Mouse (Mus musculus): ENCODE data around the gene Nfatc3. TPM values are rescaled to one million over a fixed set of nuclear protein-coding genes. Genes with fewer than 3 reads are reported as not detected.

The Nfatc3 gene
- polyA plus RNA-seq, 1 experiment: 78.3 TPM

DNA sequence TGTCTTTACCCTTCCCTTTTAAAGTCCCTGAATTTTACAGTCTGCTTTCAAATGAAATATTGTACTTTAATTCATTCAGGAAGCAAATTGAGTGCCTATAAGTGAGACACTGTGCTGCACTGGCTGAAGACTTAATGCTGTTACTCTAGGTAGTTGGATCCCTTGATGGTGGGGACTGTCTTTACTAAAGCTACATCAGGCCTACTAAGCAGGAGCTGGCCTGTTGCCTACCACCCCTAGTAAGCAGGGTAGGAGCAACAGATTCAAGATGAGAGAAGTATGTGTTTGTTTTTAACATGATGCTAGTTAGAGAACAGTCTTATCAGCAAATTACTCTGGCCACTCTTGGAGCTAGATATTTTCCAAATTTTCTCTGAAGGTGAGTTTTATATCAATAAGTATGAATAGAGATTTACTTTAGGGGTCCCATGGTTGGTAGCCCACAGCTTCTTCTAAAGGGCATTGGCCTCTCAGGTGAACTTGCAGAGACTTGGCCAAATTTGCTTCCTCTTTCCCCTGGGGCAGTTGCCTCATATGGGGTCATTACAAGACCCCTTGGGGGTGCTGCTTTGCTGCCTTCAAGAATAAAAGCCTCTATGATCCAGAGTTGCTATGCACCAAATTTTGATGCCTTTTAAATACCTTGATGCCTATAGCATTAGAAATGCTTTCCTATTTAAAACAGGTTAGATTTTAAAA is 70.7 kb downstream of the Nfatc3 start:
- Histone ChIP-seq H3K4me1 (ENCODE audit: control insufficient read depth, insufficient read depth, low read length) (peaks cover 7% of the 10 kb centered on the region), H3K36me3 (ENCODE audit: control insufficient read depth, insufficient read depth, low read length, poor library complexity, severe bottlenecking) (peaks cover 47% of the 10 kb centered on the region), H3K9me3 (replicated peaks; ENCODE audit: control insufficient read depth, insufficient read depth, low read length, poor library complexity, severe bottlenecking) (no peaks in the 10 kb centered on the region), H3K27me3 (ENCODE audit: control insufficient read depth, insufficient read depth, low read length, poor library complexity, severe bottlenecking) (no peaks in the 10 kb centered on the region), H3K4me3 (ENCODE audit: low read depth, low read length) (no peak overlapping the region), H3K27ac (ENCODE audit: insufficient read depth, low read length) (no peak overlapping the region), H3K9ac (ENCODE audit: low read depth, poor library complexity, severe bottlenecking) (no peak overlapping the region)
- TF ChIP-seq EP300 (IDR thresholded peaks at IDR 0.05; ENCODE audit: insufficient read depth, low read depth, low read length): no peak
- TF ChIP-seq CTCF (IDR thresholded peaks at IDR 0.05; ENCODE audit: low read depth, low read length): no peak
- no peak for TF ChIP-seq POLR2A (IDR thresholded peaks at IDR 0.05; ENCODE audit: insufficient read depth, low read length)

- H3K9me3 ChIP-seq (replicated peaks; ENCODE audit: control insufficient read depth, insufficient read depth, low read length, poor library complexity, severe bottlenecking): no peaks in the 10 kb centered on the region
- H3K36me3 ChIP-seq (ENCODE audit: control insufficient read depth, insufficient read depth, low read length, poor library complexity, severe bottlenecking): peaks cover 44% of the 10 kb centered on the region
- no peak overlapping the region for H3K9ac ChIP-seq (ENCODE audit: low read depth, poor library complexity, severe bottlenecking)
- H3K4me1 ChIP-seq (ENCODE audit: control insufficient read depth, insufficient read depth, low read length): peaks cover 7% of the 10 kb centered on the region
- no peaks in the 10 kb centered on the region for H3K27me3 ChIP-seq (ENCODE audit: control insufficient read depth, insufficient read depth, low read length, poor library complexity, severe bottlenecking)
- TF ChIP-seq CTCF (IDR thresholded peaks at IDR 0.05; ENCODE audit: low read depth, low read length): no peak
- TF ChIP-seq EP300 (IDR thresholded peaks at IDR 0.05; ENCODE audit: insufficient read depth, low read depth, low read length): no peak
- no peak for TF ChIP-seq POLR2A (IDR thresholded peaks at IDR 0.05; ENCODE audit: insufficient read depth, low read length)
- H3K27ac ChIP-seq (ENCODE audit: insufficient read depth, low read length): no peak overlapping the region
- no peak overlapping the region for H3K4me3 ChIP-seq (ENCODE audit: low read depth, low read length)
Observed at GRCm38 (mm10) chr8:106129997-106130396, 71.4 kb downstream of the Nfatc3 start.

GRCm38 (mm10) chr8:106130505-106130904 is 71.9 kb downstream of the Nfatc3 start:
- H3K27me3 ChIP-seq (ENCODE audit: control insufficient read depth, insufficient read depth, low read length, poor library complexity, severe bottlenecking): no peaks in the 10 kb centered on the region
- H3K9ac ChIP-seq (ENCODE audit: low read depth, poor library complexity, severe bottlenecking): no peak overlapping the region
- H3K4me3 ChIP-seq (ENCODE audit: low read depth, low read length): no peak overlapping the region
- no peaks in the 10 kb centered on the region for H3K9me3 ChIP-seq (replicated peaks; ENCODE audit: control insufficient read depth, insufficient read depth, low read length, poor library complexity, severe bottlenecking)
- H3K4me1 ChIP-seq (ENCODE audit: control insufficient read depth, insufficient read depth, low read length): peaks cover 7% of the 10 kb centered on the region
- no peak overlapping the region for H3K27ac ChIP-seq (ENCODE audit: insufficient read depth, low read length)
- H3K36me3 ChIP-seq (ENCODE audit: control insufficient read depth, insufficient read depth, low read length, poor library complexity, severe bottlenecking): peaks cover 44% of the 10 kb centered on the region
- no peak for TF ChIP-seq CTCF (IDR thresholded peaks at IDR 0.05; ENCODE audit: low read depth, low read length)

DNA sequence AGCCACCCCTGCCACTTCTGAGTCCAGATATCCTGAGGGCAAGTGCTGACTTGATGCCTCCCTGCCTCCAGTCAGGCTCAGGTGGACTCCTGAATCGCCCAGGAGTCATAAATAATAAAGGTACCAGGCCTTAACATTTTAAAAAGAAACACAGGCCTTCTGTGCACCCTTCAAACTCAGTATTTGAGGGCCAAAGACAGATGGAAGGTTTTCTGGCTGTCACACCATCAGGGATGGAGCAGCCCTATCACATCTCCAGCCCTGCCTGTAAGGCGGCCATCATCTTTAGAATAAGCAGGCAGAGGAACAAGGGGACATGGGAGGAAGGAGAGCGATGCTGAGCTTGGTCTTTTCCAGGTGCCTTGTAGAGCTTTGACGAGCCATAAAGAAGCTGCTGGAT is 72.4 kb downstream of the Nfatc3 start:
- Histone ChIP-seq H3K9ac (ENCODE audit: low read depth, poor library complexity, severe bottlenecking) (no peak overlapping the region), H3K4me3 (ENCODE audit: low read depth, low read length) (no peak overlapping the region), H3K27ac (ENCODE audit: insufficient read depth, low read length) (no peak overlapping the region), H3K27me3 (ENCODE audit: control insufficient read depth, insufficient read depth, low read length, poor library complexity, severe bottlenecking) (peaks cover 1% of the 10 kb centered on the region; the same call in 1 of the 2 replicates), H3K36me3 (ENCODE audit: control insufficient read depth, insufficient read depth, low read length, poor library complexity, severe bottlenecking) (peaks cover 44% of the 10 kb centered on the region), H3K4me1 (ENCODE audit: control insufficient read depth, insufficient read depth, low read length) (peaks cover 7% of the 10 kb centered on the region), H3K9me3 (replicated peaks; ENCODE audit: control insufficient read depth, insufficient read depth, low read length, poor library complexity, severe bottlenecking) (no peaks in the 10 kb centered on the region)
- TF ChIP-seq EP300 (IDR thresholded peaks at IDR 0.05; ENCODE audit: insufficient read depth, low read depth, low read length): no peak

DNA sequence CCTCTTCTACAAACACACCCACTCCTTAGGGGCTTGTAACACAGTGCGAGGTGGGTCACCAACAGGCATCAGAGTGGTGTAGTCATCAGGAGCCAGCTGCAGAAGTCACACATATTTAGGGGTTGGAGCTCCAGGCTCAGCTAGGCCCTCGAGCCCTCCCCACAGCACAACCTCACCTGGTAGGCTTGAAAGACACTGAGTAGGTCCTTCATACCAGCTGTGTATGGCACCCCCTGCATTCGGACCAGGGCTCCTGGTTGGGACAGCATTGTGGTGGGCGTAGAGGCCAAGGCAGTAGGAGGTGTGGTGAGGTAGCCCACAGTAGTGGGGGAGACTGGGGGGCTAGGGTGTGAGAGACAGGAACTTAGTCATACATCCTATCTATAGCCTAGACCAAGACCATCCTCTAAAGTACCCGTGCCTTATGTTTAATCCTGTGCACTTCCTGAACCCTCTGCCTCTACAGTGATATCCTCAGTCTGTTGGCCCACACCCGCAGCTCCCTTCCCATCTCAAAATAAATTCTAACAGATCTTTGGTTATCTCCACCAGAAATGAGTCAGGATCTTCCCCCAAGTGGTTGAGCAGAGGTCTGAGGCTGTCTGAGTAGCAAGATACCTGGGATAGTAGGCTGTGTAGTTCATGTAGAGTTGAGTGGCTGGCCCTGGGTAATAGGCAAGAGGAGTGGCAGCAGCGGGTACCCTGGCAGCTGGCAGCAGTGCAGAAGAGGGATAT is 73.0 kb downstream of the Nfatc3 start:
- Histone ChIP-seq H3K36me3 (ENCODE audit: control insufficient read depth, insufficient read depth, low read length, poor library complexity, severe bottlenecking) (peaks cover 44% of the 10 kb centered on the region), H3K9ac (ENCODE audit: low read depth, poor library complexity, severe bottlenecking) (no peak overlapping the region), H3K27ac (ENCODE audit: insufficient read depth, low read length) (no peak overlapping the region), H3K9me3 (replicated peaks; ENCODE audit: control insufficient read depth, insufficient read depth, low read length, poor library complexity, severe bottlenecking) (no peaks in the 10 kb centered on the region), H3K4me1 (ENCODE audit: control insufficient read depth, insufficient read depth, low read length) (peaks cover 7% of the 10 kb centered on the region), H3K27me3 (ENCODE audit: control insufficient read depth, insufficient read depth, low read length, poor library complexity, severe bottlenecking) (peaks cover 3% of the 10 kb centered on the region; the same call in 1 of the 2 replicates), H3K4me3 (ENCODE audit: low read depth, low read length) (no peak overlapping the region)
- no peak for TF ChIP-seq POLR2A (IDR thresholded peaks at IDR 0.05; ENCODE audit: insufficient read depth, low read length)
- TF ChIP-seq CTCF (IDR thresholded peaks at IDR 0.05; ENCODE audit: low read depth, low read length): no peak
- TF ChIP-seq EP300 (IDR thresholded peaks at IDR 0.05; ENCODE audit: insufficient read depth, low read depth, low read length): no peak

- Histone ChIP-seq H3K27ac (ENCODE audit: insufficient read depth, low read length) (no peak overlapping the region), H3K4me3 (ENCODE audit: low read depth, low read length) (no peak overlapping the region), H3K9me3 (replicated peaks; ENCODE audit: control insufficient read depth, insufficient read depth, low read length, poor library complexity, severe bottlenecking) (no peaks in the 10 kb centered on the region), H3K27me3 (ENCODE audit: control insufficient read depth, insufficient read depth, low read length, poor library complexity, severe bottlenecking) (peaks cover 3% of the 10 kb centered on the region; the same call in 1 of the 2 replicates), H3K9ac (ENCODE audit: low read depth, poor library complexity, severe bottlenecking) (no peak overlapping the region), H3K4me1 (ENCODE audit: control insufficient read depth, insufficient read depth, low read length) (peaks cover 7% of the 10 kb centered on the region), H3K36me3 (ENCODE audit: control insufficient read depth, insufficient read depth, low read length, poor library complexity, severe bottlenecking) (peaks cover 43% of the 10 kb centered on the region)
- TF ChIP-seq EP300 (IDR thresholded peaks at IDR 0.05; ENCODE audit: insufficient read depth, low read depth, low read length) (no peak), CTCF (IDR thresholded peaks at IDR 0.05; ENCODE audit: low read depth, low read length) (no peak), POLR2A (IDR thresholded peaks at IDR 0.05; ENCODE audit: insufficient read depth, low read length) (no peak)
Observed at GRCm38 (mm10) chr8:106132356-106132755, 73.7 kb downstream of the Nfatc3 start.
